Mouse (Mus musculus): ENCODE data around the gene Fndc11. TPM values are rescaled to one million over a fixed set of nuclear protein-coding genes. Genes with fewer than 3 reads are reported as not detected.
A peak's percentile ranks its signal among the peaks of the same experiment; 100 is the strongest.

Gene Fndc11
- polyA plus RNA-seq, 1 experiment from 2014 or later = not detected

- Histone ChIP-seq H3K9me3 (no peaks in the 10 kb centered on the region), H3K36me3 (no peaks in the 10 kb centered on the region; the same call in 1 of the 2 replicates), H3K9ac (peak within 1 kb of the TSS; percentile 70), H3K4me2 (replicated peaks) (peak within 1 kb of the TSS; percentile 75), H3K27me3 (replicated peaks) (no peaks in the 10 kb centered on the region), H3K4me3 (replicated peaks) (peak within 1 kb of the TSS; percentile 59), H3K27ac (no peak within 1 kb of the TSS), H3K4me1 (replicated peaks) (peaks cover 24% of the 10 kb centered on the region)
- ATAC-seq = peak; percentile 85
- WGBS = 8% methylated on average over 16 of the region's 16 CpGs
Measured at GRCm38 (mm10) chr2:181241602-181242313, 21.9 kb downstream of the Fndc11 start, which contains the start of gene Helz2. Helz2 (minus strand) TSS chr2:181242027.

GRCm38 (mm10) chr2:181242314-181242665 is 22.5 kb downstream of the Fndc11 start:
- ATAC-seq = no peak
- no peaks in the 10 kb centered on the region; the same call in 1 of the 2 replicates for H3K36me3 ChIP-seq
- no peaks in the 10 kb centered on the region for H3K27me3 ChIP-seq (replicated peaks)
- peaks cover 24% of the 10 kb centered on the region for H3K4me1 ChIP-seq (replicated peaks)
- no peaks in the 10 kb centered on the region for H3K9me3 ChIP-seq
- WGBS = 53% methylated on average over 3 of the region's 3 CpGs
- no peak overlapping the region for H3K27ac ChIP-seq
- peak overlapping the region; percentile 75 for H3K4me2 ChIP-seq (replicated peaks)
- H3K9ac ChIP-seq = peak overlapping the region; percentile 70
- peak overlapping the region; percentile 59 for H3K4me3 ChIP-seq (replicated peaks)

- H3K27ac ChIP-seq = no peak overlapping the region
- no peaks in the 10 kb centered on the region for H3K27me3 ChIP-seq (replicated peaks)
- no peak overlapping the region for H3K4me3 ChIP-seq (replicated peaks)
- H3K4me1 ChIP-seq (replicated peaks) = peaks cover 24% of the 10 kb centered on the region
- WGBS = 35% methylated on average over 11 of the region's 11 CpGs
- no peak overlapping the region for H3K4me2 ChIP-seq (replicated peaks)
- no peaks in the 10 kb centered on the region for H3K9me3 ChIP-seq
- ATAC-seq = peak; percentile 41; the same call in 1 of the 2 replicates
- H3K9ac ChIP-seq = no peak overlapping the region
- no peaks in the 10 kb centered on the region; the same call in 1 of the 2 replicates for H3K36me3 ChIP-seq
Measured at GRCm38 (mm10) chr2:181243706-181244394, 24.0 kb downstream of the Fndc11 start.

- H3K36me3 ChIP-seq = no peaks in the 10 kb centered on the region; the same call in 1 of the 2 replicates
- peaks cover 22% of the 10 kb centered on the region for H3K4me1 ChIP-seq (replicated peaks)
- no peaks in the 10 kb centered on the region for H3K27me3 ChIP-seq (replicated peaks)
- 21% methylated on average over 2 of the region's 2 CpGs for WGBS
- H3K9ac ChIP-seq = no peak overlapping the region
- H3K9me3 ChIP-seq = no peaks in the 10 kb centered on the region
- no peak overlapping the region for H3K4me3 ChIP-seq (replicated peaks)
- H3K27ac ChIP-seq = no peak overlapping the region
- ATAC-seq = no peak
- no peak overlapping the region for H3K4me2 ChIP-seq (replicated peaks)
Measured at GRCm38 (mm10) chr2:181245031-181245430, 25.2 kb downstream of the Fndc11 start.

- no peaks in the 10 kb centered on the region; the same call in 1 of the 2 replicates for H3K4me1 ChIP-seq (replicated peaks)
- no peak overlapping the region for H3K9ac ChIP-seq
- H3K27me3 ChIP-seq (replicated peaks) = no peaks in the 10 kb centered on the region
- peak; percentile 88 for ATAC-seq
- peak overlapping the region; percentile 22; the same call in 1 of the 2 replicates for H3K4me2 ChIP-seq (replicated peaks)
- H3K4me3 ChIP-seq (replicated peaks) = no peak overlapping the region
- H3K9me3 ChIP-seq = no peaks in the 10 kb centered on the region
- peaks cover 16% of the 10 kb centered on the region; the same call in 1 of the 2 replicates for H3K36me3 ChIP-seq
- H3K27ac ChIP-seq = peak overlapping the region; percentile 66; the same call in 1 of the 2 replicates
- 63% methylated on average over 10 of the region's 10 CpGs for WGBS
Measured at GRCm38 (mm10) chr2:181249217-181249616, 29.4 kb downstream of the Fndc11 start.

GRCm38 (mm10) chr2:181251841-181252240 is 32.0 kb downstream of the Fndc11 start:
- Histone ChIP-seq H3K4me2 (replicated peaks) (no peak overlapping the region), H3K4me3 (replicated peaks) (no peak overlapping the region), H3K4me1 (replicated peaks) (no peaks in the 10 kb centered on the region), H3K27me3 (replicated peaks) (no peaks in the 10 kb centered on the region), H3K9ac (no peak overlapping the region), H3K9me3 (no peaks in the 10 kb centered on the region), H3K36me3 (peaks cover 33% of the 10 kb centered on the region), H3K27ac (no peak overlapping the region)
- ATAC-seq = no peak
- 86% methylated on average over 1 of the region's 1 CpGs for WGBS

GRCm38 (mm10) chr2:181253248-181253647 is 33.4 kb downstream of the Fndc11 start:
- whole genome bisulfite sequencing = 84% methylated on average over 1 of the region's 1 CpGs
- no peaks in the 10 kb centered on the region for H3K4me1 ChIP-seq (replicated peaks)
- H3K9ac ChIP-seq = no peak overlapping the region
- H3K27me3 ChIP-seq (replicated peaks) = no peaks in the 10 kb centered on the region
- H3K27ac ChIP-seq = no peak overlapping the region
- ATAC-seq = no peak
- H3K9me3 ChIP-seq = no peaks in the 10 kb centered on the region
- H3K4me3 ChIP-seq (replicated peaks) = no peak overlapping the region
- H3K4me2 ChIP-seq (replicated peaks) = no peak overlapping the region
- peaks cover 37% of the 10 kb centered on the region for H3K36me3 ChIP-seq

GRCm38 (mm10) chr2:181266839-181267238 is 47.0 kb downstream of the Fndc11 start:
- H3K4me3 ChIP-seq (replicated peaks) = no peak overlapping the region
- H3K4me1 ChIP-seq (replicated peaks) = no peaks in the 10 kb centered on the region
- no peak overlapping the region for H3K4me2 ChIP-seq (replicated peaks)
- H3K9ac ChIP-seq = no peak overlapping the region
- no peaks in the 10 kb centered on the region for H3K9me3 ChIP-seq
- peaks cover 11% of the 10 kb centered on the region; the same call in 1 of the 2 replicates for H3K36me3 ChIP-seq
- 93% methylated on average over 2 of the region's 2 CpGs for WGBS
- no peak for ATAC-seq
- no peak overlapping the region for H3K27ac ChIP-seq
- H3K27me3 ChIP-seq (replicated peaks) = no peaks in the 10 kb centered on the region

- no peaks in the 10 kb centered on the region for H3K4me1 ChIP-seq (replicated peaks)
- ATAC-seq = no peak
- WGBS = 88% methylated on average over 2 of the region's 2 CpGs
Measured at GRCm38 (mm10) chr2:181272092-181272491, 52.3 kb downstream of the Fndc11 start.

More at GRCm38 (mm10) chr2:181272092-181272491, 52.3 kb downstream of the Fndc11 start:
- Histone ChIP-seq H3K4me3 (replicated peaks) (no peak overlapping the region), H3K27me3 (replicated peaks) (no peaks in the 10 kb centered on the region), H3K9ac (no peak overlapping the region), H3K9me3 (no peaks in the 10 kb centered on the region), H3K27ac (no peak overlapping the region), H3K36me3 (0 out of 2 replicates have a peak, but pooled peaks cover 9% of the 10 kb centered on the region), H3K4me2 (replicated peaks) (no peak overlapping the region)

Other genes starting within 250 kb of the Fndc11 start
- gene Col20a1, start 233.5 kb upstream of the Fndc11 start, polyA plus RNA-seq (2015; fragmentation: Nextera tagmentation; extraction: Ambion mirVana) = 0.39 and 0.52 TPM in 2 replicates
- 1.1 and 1.2 TPM in 2 replicates for gene Chrna4, start 176.5 kb upstream of the Fndc11 start, polyA plus RNA-seq (2015; fragmentation: Nextera tagmentation; extraction: Ambion mirVana)
- 1.3 and 1.5 TPM in 2 replicates for gene Kcnq2, start 84.7 kb upstream of the Fndc11 start, polyA plus RNA-seq (2015; fragmentation: Nextera tagmentation; extraction: Ambion mirVana)
- 0.10 and 0.26 TPM in 2 replicates for gene Eef1a2, start 63.0 kb upstream of the Fndc11 start, polyA plus RNA-seq (2015; fragmentation: Nextera tagmentation; extraction: Ambion mirVana)
- 264 and 275 TPM in 2 replicates for gene Ppdpf, start 32.8 kb upstream of the Fndc11 start, polyA plus RNA-seq (2015; fragmentation: Nextera tagmentation; extraction: Ambion mirVana)
- 0.14 and 0.21 TPM in 2 replicates for gene Ptk6, start 17.2 kb upstream of the Fndc11 start, polyA plus RNA-seq (2015; fragmentation: Nextera tagmentation; extraction: Ambion mirVana)
- 0.05 TPM in 1 of 2 replicates, not detected in the other for gene Srms, start 6.8 kb upstream of the Fndc11 start, polyA plus RNA-seq (2015; fragmentation: Nextera tagmentation; extraction: Ambion mirVana)
- 2.2 and 2.8 TPM in 2 replicates for gene Helz2, start 22.0 kb downstream of the Fndc11 start, polyA plus RNA-seq (2015; fragmentation: Nextera tagmentation; extraction: Ambion mirVana)
- 11.3 and 13.2 TPM in 2 replicates for gene Gmeb2, start 68.0 kb downstream of the Fndc11 start, polyA plus RNA-seq (2015; fragmentation: Nextera tagmentation; extraction: Ambion mirVana)
- 44.0 and 44.1 TPM in 2 replicates for gene Stmn3, start 94.5 kb downstream of the Fndc11 start, polyA plus RNA-seq (2015; fragmentation: Nextera tagmentation; extraction: Ambion mirVana)
- gene Rtel1, start 99.7 kb downstream of the Fndc11 start, polyA plus RNA-seq (2015; fragmentation: Nextera tagmentation; extraction: Ambion mirVana) = 30.3 and 32.8 TPM in 2 replicates
- gene Zgpat, start 144.9 kb downstream of the Fndc11 start, polyA plus RNA-seq (2015; fragmentation: Nextera tagmentation; extraction: Ambion mirVana) = 35.7 and 36.7 TPM in 2 replicates
- 55.4 and 58.3 TPM in 2 replicates for gene Arfrp1, start 145.4 kb downstream of the Fndc11 start, polyA plus RNA-seq (2015; fragmentation: Nextera tagmentation; extraction: Ambion mirVana)
- 17.1 and 19.4 TPM in 2 replicates for gene Lime1, start 160.1 kb downstream of the Fndc11 start, polyA plus RNA-seq (2015; fragmentation: Nextera tagmentation; extraction: Ambion mirVana)
- gene Zbtb46, start 239.4 kb downstream of the Fndc11 start, polyA plus RNA-seq (2015; fragmentation: Nextera tagmentation; extraction: Ambion mirVana) = 7.2 and 7.4 TPM in 2 replicates

Data from intestine, embryonic 15.5 days (tissue).